Mouse (Mus musculus): ENCODE results near the gene Zfp462.

- TF ChIP-seq CTCF (IDR thresholded peaks at IDR 0.05; ENCODE audit: low read depth) (no peak), EP300 (IDR thresholded peaks at IDR 0.05; ENCODE audit: low read depth) (no peak)
Observed at GRCm38 (mm10) chr4:55077902-55078716, 133.3 kb downstream of the Zfp462 start.
